Mouse (Mus musculus) embryonic fibroblast, embryonic 13.5 days (primary cell): ENCODE measurements around the gene Pygm. TPM values are rescaled to one million over a fixed set of nuclear protein-coding genes. Genes with fewer than 3 reads are reported as not detected.
A peak's percentile ranks its signal among the peaks of the same experiment; 100 is the strongest.

Source experiments
- H3K27ac ChIP-seq: 2 replicates; pipeline ENCODE4 v1.5.1; 2012; ENCODE audit warnings: low read length, control low read depth, inconsistent platforms; ENCODE audit not compliant: insufficient read depth
- H3K4me1 ChIP-seq: 2 replicates; pipeline ENCODE4 v1.6.1; 2011; ENCODE audit warnings: low read length; ENCODE audit not compliant: control insufficient read depth, insufficient read depth
- H3K4me3 ChIP-seq: 2 replicates; pipeline ENCODE4 v1.5.1; 2011; ENCODE audit warnings: mild to moderate bottlenecking, control low read depth, low read length; ENCODE audit not compliant: insufficient read depth
- CTCF ChIP-seq: IDR thresholded peaks from 2 replicates; pipeline ENCODE4 v1.5.1; 2011; ENCODE audit warnings: mild to moderate bottlenecking, control low read depth, low read length, moderate library complexity, borderline replicate concordance; ENCODE audit not compliant: insufficient read depth
- POLR2A ChIP-seq: IDR thresholded peaks from 2 replicates; pipeline ENCODE4 v1.6.1; 2011; ENCODE audit warnings: low read depth, mild to moderate bottlenecking, control low read depth, low read length, moderate library complexity
- polyA plus RNA-seq: library from polyadenylated mRNA; stranded (reverse); fragments of >200 nt; gene quantifications from 2 replicates; pipeline ENCODE4 v1.2.4, GENCODE M21; 2011; ENCODE audit warnings: low read depth; ENCODE audit not compliant: missing spikeins, insufficient read length

The Pygm gene
- polyA plus RNA-seq, 1 experiment = 0.91 TPM

GRCm38 (mm10) chr19:6341453-6342077 lies 42.6 kb upstream of the Pygm start:
- Histone ChIP-seq H3K4me1 (peaks cover 5% of the 10 kb centered on the region; the same call in 1 of the 2 replicates), H3K27ac (no peak overlapping the region), H3K4me3 (peak overlapping the region; percentile 61)
- TF ChIP-seq CTCF (no peak), POLR2A (no peak)

- Histone ChIP-seq H3K4me1 (no peaks in the 10 kb centered on the region), H3K4me3 (no peak overlapping the region), H3K27ac (no peak overlapping the region)
- TF ChIP-seq CTCF (no peak), POLR2A (no peak)
Observed at GRCm38 (mm10) chr19:6342276-6342933, 41.8 kb upstream of the Pygm start.

- no peak for TF ChIP-seq POLR2A
- H3K4me1 ChIP-seq = no peaks in the 10 kb centered on the region
- no peak overlapping the region for H3K27ac ChIP-seq
- H3K4me3 ChIP-seq = no peak overlapping the region
Observed at GRCm38 (mm10) chr19:6343066-6343925, 40.9 kb upstream of the Pygm start.

DNA sequence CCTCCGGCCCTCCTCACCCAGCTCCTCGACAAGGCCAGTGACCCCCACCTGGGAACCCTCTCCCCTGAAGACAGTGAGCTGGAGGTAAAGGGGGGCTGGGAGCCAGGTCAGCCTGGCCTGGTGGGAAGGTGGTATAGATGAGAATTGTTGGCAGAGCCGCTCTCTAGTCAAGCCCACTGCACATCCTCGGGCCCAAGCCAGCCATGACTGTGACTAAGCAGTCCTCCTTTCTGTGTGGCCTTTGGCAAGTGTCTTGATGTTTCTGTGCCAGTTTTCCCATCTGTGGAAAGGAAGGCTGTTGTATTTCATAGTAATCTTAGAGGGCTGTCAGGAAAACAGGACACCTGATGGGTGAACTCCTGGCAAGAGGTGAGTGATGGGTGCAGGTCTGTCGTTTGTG lies 40.2 kb upstream of the Pygm start:
- H3K27ac ChIP-seq = no peak overlapping the region
- TF ChIP-seq POLR2A (no peak), CTCF (no peak)
- H3K4me1 ChIP-seq = no peaks in the 10 kb centered on the region
- no peak overlapping the region for H3K4me3 ChIP-seq

DNA sequence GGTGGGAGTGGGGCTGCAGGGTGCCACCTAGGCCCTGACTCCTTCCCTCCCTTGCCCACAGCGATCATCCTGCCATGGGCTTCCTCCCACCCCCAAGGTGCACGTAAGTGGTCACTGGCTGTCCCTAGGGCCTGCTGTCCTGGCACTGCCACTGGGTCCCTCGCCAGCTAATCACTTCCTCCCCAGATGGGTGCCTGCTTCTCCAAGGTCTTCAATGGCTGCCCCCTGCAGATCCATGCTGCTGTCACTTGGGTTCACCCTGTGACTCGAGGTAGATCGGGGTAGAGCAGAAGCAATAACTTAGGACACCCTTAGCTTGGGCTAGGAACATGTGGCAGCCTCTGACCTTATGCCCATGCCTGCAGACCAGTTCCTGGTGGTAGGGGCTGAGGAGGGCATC lies 38.2 kb upstream of the Pygm start:
- Histone ChIP-seq H3K4me3 (no peak overlapping the region), H3K27ac (no peak overlapping the region), H3K4me1 (no peaks in the 10 kb centered on the region)
- TF ChIP-seq CTCF = no peak

DNA sequence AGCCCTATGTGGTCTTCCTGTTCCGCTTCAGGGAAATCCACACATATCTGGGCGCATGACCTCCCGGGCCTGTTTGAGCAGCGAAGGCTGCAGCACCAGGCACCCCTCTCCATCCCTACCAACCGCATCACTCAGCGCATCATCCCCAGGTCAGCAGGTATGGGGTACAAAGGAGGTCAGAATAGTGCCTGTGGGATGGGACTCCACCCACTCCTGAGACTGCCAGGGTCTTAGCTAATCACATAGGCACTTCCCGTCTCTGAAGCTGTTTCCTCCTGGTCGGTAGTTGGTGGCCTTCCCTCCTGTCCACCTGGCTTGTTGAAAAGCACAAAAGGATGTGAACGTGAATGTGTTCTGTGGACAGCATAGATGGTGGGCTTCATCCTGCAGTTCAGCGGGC lies 37.5 kb upstream of the Pygm start:
- TF ChIP-seq POLR2A = no peak
- Histone ChIP-seq H3K4me3 (no peak overlapping the region), H3K27ac (no peak overlapping the region), H3K4me1 (no peaks in the 10 kb centered on the region)

DNA sequence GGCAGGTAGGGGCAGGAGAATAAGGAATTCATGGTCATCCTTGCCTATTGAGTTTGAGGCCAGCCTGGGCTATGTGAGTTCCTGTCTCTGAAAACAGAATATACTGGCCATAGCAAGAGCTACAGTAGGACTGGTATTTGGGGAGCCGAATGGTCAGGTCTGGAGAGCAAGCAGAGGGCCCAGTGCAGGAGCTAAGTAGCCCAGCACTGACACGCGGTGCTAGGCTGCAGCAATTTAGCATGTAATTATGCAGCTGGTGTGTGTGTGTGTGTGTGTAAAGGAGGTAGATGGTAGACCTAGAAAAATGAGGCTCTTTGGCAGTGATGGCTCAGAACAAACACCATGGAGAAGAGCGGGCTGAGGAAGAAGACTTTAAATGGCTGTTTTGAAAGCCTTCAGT lies 36.6 kb upstream of the Pygm start:
- no peak overlapping the region for H3K27ac ChIP-seq
- H3K4me1 ChIP-seq = no peaks in the 10 kb centered on the region
- no peak for TF ChIP-seq CTCF
- no peak for TF ChIP-seq POLR2A
- H3K4me3 ChIP-seq = no peak overlapping the region

DNA sequence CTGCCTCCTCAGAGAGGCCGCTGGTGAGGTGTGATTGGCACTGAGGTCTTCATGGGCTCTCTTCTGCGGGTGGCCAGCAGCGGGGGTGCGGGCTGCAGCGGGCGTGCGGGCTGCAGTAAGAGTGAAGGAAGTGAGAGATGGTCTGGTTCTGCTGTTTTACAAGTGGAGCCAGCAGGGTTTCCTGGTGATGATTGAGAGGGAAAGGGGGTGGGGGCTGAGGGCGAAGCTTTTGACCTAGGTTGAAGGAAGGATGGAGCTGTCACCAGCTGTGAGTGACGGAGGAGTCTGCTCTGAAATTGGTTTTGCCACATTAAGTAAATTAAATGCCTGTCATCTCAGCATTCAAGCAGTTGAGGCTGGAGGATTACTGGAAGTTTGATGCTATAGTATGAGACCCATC lies 35.5 kb upstream of the Pygm start:
- no peak overlapping the region for H3K4me3 ChIP-seq
- no peaks in the 10 kb centered on the region for H3K4me1 ChIP-seq
- no peak for TF ChIP-seq CTCF
- no peak for TF ChIP-seq POLR2A
- no peak overlapping the region for H3K27ac ChIP-seq

- Histone ChIP-seq H3K4me3 (no peak overlapping the region), H3K4me1 (no peaks in the 10 kb centered on the region), H3K27ac (no peak overlapping the region)
- TF ChIP-seq POLR2A (no peak), CTCF (no peak)
Observed at GRCm38 (mm10) chr19:6349215-6349983, 34.8 kb upstream of the Pygm start.
